Mouse (Mus musculus) hindbrain, embryonic 12.5 days (tissue): ENCODE measurements around the gene Tmem218. TPM values are rescaled to one million over a fixed set of nuclear protein-coding genes. Genes with fewer than 3 reads are reported as not detected.

Source experiments
- ATAC-seq: fragments of 200-750 bp; cut with Nextera tagmentation; 2 replicates; pipeline ENCODE4 v1.8.0; 2017; ENCODE audit warnings: moderate TSS enrichment; ENCODE audit not compliant: low FRiP score
- H3K27ac ChIP-seq: fragments of 300-500 bp; sonication (generic); 2 replicates; pipeline ENCODE4 v1.5.1; 2016; ENCODE audit warnings: mild to moderate bottlenecking
- H3K27me3 ChIP-seq: fragments of 300-500 bp; sonication (generic); 2 replicates; pipeline ENCODE4 v1.6.1; 2016; ENCODE audit warnings: mild to moderate bottlenecking
- H3K36me3 ChIP-seq: fragments of 300-500 bp; sonication (generic); 2 replicates; pipeline ENCODE4 v1.6.1; 2016; ENCODE audit warnings: mild to moderate bottlenecking
- H3K4me1 ChIP-seq: fragments of 300-500 bp; sonication (generic); 2 replicates; pipeline ENCODE4 v1.6.1; 2016
- H3K4me2 ChIP-seq: fragments of 300-500 bp; sonication (generic); replicated peaks from 2 replicates; pipeline ENCODE4 v1.6.1; 2016; ENCODE audit warnings: mild to moderate bottlenecking
- H3K4me3 ChIP-seq: fragments of 300-500 bp; sonication (generic); 2 replicates; pipeline ENCODE4 v1.5.1; 2016; ENCODE audit warnings: mild to moderate bottlenecking
- H3K9ac ChIP-seq: fragments of 300-500 bp; sonication (generic); 2 replicates; pipeline ENCODE4 v1.6.1; 2016; ENCODE audit warnings: mild to moderate bottlenecking, moderate library complexity
- H3K9me3 ChIP-seq: fragments of 300-500 bp; sonication (generic); replicated peaks from 2 replicates; pipeline ENCODE4 v1.6.1; 2016; ENCODE audit warnings: mild to moderate bottlenecking
- WGBS: fragments of 180-500 bp; shearing (Covaris S2); methylation state at CpG from one replicate; pipeline ENCODE4 v1.1.7; 2016; 5-methylcytosine and 5-hydroxymethylcytosine counted together
- polyA plus RNA-seq: library from polyadenylated mRNA; unstranded; fragments of >200 nt; fragmentation: Nextera tagmentation; extraction: Ambion mirVana; gene quantifications from 2 replicates; pipeline ENCODE4 v1.2.1, GENCODE M21; 2016

Tmem218 gene
- polyA plus RNA-seq = 12.7 and 14.1 TPM in 2 replicates

DNA sequence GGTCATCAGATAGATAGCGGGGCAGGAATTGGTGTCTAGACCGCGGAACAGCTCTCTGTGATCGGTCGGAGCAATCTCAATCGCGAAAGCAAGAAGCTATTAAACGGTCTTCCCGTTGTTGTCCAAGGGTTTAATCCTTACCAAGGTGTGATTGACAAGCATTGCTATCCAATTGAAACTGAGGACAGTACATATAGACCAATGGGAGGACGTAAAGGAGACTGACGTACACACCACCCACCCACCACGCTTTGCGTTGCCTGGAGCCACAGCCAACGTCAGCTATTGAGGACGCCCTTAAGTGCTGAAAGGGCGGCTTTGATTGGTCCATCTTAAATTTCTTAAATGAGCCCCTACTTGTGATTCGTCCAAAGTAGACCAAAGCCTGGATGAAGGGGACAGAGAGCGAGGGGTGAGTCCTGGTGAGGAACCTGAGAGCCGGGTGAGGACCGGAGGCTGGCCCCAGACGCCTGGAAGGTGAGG lies at the start of gene Tmem218:
Tmem218 (plus strand) TSS at position 295 of the 483 bp plus-strand sequence.
- peak within 1 kb of the TSS; percentile 69 for H3K9ac ChIP-seq
- H3K36me3 ChIP-seq = no peaks in the 10 kb centered on the region
- under 1% methylated on average over 21 of the region's 21 CpGs for WGBS
- H3K4me1 ChIP-seq = peaks cover 12% of the 10 kb centered on the region
- peak within 1 kb of the TSS; percentile 57 for H3K4me3 ChIP-seq
- peak within 1 kb of the TSS; percentile 90 for H3K27ac ChIP-seq
- H3K27me3 ChIP-seq = no peaks in the 10 kb centered on the region
- peak within 1 kb of the TSS; percentile 58 for H3K4me2 ChIP-seq
- ATAC-seq = peak; percentile 100
- H3K9me3 ChIP-seq = no peaks in the 10 kb centered on the region

DNA sequence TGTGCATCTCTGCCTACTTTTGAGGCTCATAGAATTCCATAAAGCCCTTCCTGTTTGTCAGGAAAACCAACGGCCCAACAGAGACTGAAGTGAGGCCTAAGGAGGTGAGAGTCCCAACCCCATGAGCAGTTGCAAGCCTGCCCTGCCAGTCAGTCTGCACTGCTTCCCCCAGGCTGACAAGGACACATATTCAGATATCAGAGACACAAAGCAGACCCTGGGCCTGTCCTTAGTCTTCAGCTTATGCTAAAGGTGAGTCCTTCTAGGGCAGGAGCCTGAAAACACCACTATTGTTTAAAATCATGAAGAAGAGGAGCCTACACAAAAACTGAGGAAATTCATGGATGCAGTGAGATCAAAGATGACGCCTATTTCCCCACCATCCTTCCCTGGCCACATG lies 47.3 kb upstream of the Tmem218 start:
- WGBS = 85% methylated on average over 2 of the region's 2 CpGs

DNA sequence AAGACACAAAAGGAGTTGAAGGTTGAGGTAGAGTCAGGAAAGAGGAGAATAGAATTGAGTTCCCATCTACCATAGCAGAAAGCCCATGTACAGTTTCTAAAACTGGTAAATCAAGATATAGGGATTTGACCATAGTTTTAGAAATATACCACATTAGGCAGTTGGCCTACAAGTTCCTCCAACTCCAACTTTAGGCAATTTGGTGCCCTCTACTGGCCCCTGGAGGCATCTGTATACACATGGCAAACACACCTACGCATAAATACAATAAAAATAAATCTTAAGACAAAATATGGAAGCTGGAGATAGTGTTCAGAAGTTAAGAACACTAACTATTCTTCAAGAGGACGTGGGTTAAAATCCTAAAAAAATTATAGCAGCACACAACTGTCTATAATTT lies 41.1 kb upstream of the Tmem218 start:
- ATAC-seq = no peak
- WGBS = 69% methylated on average over 2 of the region's 2 CpGs
- no peak overlapping the region for H3K9ac ChIP-seq
- no peak overlapping the region for H3K4me3 ChIP-seq
- H3K27ac ChIP-seq = no peak overlapping the region
- H3K9me3 ChIP-seq = no peaks in the 10 kb centered on the region
- H3K4me1 ChIP-seq = no peaks in the 10 kb centered on the region
- no peaks in the 10 kb centered on the region for H3K36me3 ChIP-seq
- no peaks in the 10 kb centered on the region for H3K27me3 ChIP-seq
- H3K4me2 ChIP-seq = no peak overlapping the region

More for the DNA sequence above, 47.3 kb upstream of the Tmem218 start:
- no peaks in the 10 kb centered on the region for H3K9me3 ChIP-seq
- H3K27ac ChIP-seq = no peak overlapping the region
- H3K4me1 ChIP-seq = no peaks in the 10 kb centered on the region
- H3K9ac ChIP-seq = no peak overlapping the region
- no peaks in the 10 kb centered on the region for H3K27me3 ChIP-seq
- no peak overlapping the region for H3K4me2 ChIP-seq
- ATAC-seq = no peak
- H3K36me3 ChIP-seq = no peaks in the 10 kb centered on the region
- H3K4me3 ChIP-seq = no peak overlapping the region

DNA sequence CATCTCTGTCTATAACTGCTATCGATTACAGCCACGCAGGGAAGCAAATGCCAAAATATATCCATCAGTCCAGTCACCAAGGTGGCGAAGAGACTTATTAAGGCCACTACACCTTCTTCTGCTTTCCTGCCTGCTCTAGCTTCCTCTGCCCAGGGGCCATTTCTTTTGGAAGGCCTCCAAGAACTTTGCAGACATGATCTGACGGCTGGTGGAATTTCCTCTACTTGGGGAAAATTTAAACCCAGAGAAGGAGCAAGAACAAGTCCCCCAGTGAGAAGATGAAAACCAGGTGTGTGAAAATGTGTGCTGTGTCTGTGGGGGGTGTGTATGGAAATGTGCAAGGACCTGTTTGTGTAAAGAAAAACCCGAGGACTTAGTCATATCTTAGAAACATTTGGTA lies 34.6 kb upstream of the Tmem218 start:
- Histone ChIP-seq H3K4me1 (peaks cover 14% of the 10 kb centered on the region), H3K9me3 (no peaks in the 10 kb centered on the region), H3K9ac (no peak overlapping the region), H3K27ac (no peak overlapping the region), H3K4me2 (no peak overlapping the region), H3K36me3 (no peaks in the 10 kb centered on the region), H3K4me3 (no peak overlapping the region), H3K27me3 (peaks cover 6% of the 10 kb centered on the region; the same call in 1 of the 2 replicates)
- WGBS = 62% methylated on average over 5 of the region's 5 CpGs
- no peak for ATAC-seq

DNA sequence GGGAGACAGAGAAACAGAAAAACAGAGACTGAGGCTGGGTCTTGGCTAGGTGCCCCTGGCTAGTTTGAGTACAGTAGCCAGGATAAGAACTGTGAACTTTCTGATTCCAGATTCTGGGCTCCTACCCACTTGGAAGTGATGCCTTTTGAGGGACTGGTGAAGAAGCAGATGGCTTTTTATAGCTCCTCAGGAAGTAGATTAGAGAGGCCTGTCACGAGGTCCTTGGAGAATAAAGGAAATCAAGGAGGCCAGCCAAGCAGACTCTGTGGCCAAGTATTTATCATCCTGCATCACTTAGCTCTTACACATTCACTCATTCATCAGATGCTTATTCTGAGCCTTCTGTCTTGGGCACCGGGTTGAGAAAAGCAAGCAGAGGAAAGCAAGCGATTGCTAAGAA lies 32.0 kb upstream of the Tmem218 start:
- no peak overlapping the region for H3K27ac ChIP-seq
- H3K4me1 ChIP-seq = peaks cover 32% of the 10 kb centered on the region
- ATAC-seq = no peak
- 79% methylated on average over 3 of the region's 3 CpGs for WGBS
- peaks cover 6% of the 10 kb centered on the region; the same call in 1 of the 2 replicates for H3K27me3 ChIP-seq
- no peaks in the 10 kb centered on the region for H3K36me3 ChIP-seq
- H3K4me2 ChIP-seq = no peak overlapping the region
- H3K9me3 ChIP-seq = no peaks in the 10 kb centered on the region
- H3K4me3 ChIP-seq = no peak overlapping the region
- H3K9ac ChIP-seq = no peak overlapping the region

DNA sequence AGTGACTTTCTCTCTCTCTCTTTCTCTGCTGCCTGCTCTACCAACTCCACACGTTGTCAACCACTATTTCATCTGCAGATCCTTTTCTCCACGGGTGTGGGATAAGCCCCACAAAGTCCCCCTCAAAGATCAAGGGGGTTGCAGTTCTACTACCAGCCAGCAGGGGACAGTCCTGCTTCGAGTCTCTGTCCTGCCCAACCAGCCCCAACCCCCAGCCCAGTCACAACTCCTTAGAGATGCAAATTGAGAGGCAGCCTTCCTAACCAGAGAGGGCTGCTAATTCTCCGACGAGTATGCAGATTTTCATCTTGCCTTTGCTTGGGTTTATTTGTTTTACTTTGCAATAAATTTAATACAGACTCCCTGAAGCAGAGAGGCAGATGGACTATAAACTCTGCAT lies 30.9 kb upstream of the Tmem218 start:
- H3K36me3 ChIP-seq = no peaks in the 10 kb centered on the region
- peaks cover 36% of the 10 kb centered on the region for H3K4me1 ChIP-seq
- peak; percentile 66 for ATAC-seq
- H3K9me3 ChIP-seq = no peaks in the 10 kb centered on the region
- H3K27me3 ChIP-seq = peaks cover 6% of the 10 kb centered on the region; the same call in 1 of the 2 replicates
- H3K4me2 ChIP-seq = peak overlapping the region; percentile 15; the same call in 1 of the 2 replicates
- H3K27ac ChIP-seq = 0 out of 2 replicates have a peak overlapping the region, but pooled peaks have one; percentile 48
- WGBS = 0% methylated on average over 5 of the region's 5 CpGs
- no peak overlapping the region for H3K9ac ChIP-seq
- no peak overlapping the region for H3K4me3 ChIP-seq

DNA sequence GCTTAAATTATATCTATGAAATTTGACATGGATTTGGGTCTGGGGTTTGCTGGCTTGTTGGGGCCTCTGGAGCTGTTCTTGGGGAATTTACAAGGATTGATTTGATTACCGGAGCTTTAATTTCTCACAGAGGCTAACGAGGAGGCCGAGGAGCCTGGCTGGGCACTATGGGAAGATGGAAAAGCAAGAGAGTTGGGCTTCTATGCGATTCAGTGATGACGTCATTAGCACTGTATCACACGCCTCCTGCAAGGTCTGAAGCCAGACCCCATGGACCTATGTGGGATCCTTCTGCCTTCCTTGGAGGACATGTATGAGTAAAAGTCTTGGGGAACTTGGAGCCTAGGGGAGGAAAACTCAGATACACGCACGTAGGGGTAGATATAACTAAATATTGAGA lies 30.5 kb upstream of the Tmem218 start:
- 42% methylated on average over 8 of the region's 8 CpGs for WGBS
- H3K9me3 ChIP-seq = no peaks in the 10 kb centered on the region
- H3K36me3 ChIP-seq = no peaks in the 10 kb centered on the region
- H3K9ac ChIP-seq = no peak overlapping the region
- H3K4me3 ChIP-seq = no peak overlapping the region
- H3K27ac ChIP-seq = peak overlapping the region; percentile 48; the same call in 1 of the 2 replicates
- H3K4me2 ChIP-seq = peak overlapping the region; percentile 15; the same call in 1 of the 2 replicates
- H3K4me1 ChIP-seq = peaks cover 36% of the 10 kb centered on the region
- peaks cover 6% of the 10 kb centered on the region; the same call in 1 of the 2 replicates for H3K27me3 ChIP-seq
- peak; percentile 47; the same call in 1 of the 2 replicates for ATAC-seq

DNA sequence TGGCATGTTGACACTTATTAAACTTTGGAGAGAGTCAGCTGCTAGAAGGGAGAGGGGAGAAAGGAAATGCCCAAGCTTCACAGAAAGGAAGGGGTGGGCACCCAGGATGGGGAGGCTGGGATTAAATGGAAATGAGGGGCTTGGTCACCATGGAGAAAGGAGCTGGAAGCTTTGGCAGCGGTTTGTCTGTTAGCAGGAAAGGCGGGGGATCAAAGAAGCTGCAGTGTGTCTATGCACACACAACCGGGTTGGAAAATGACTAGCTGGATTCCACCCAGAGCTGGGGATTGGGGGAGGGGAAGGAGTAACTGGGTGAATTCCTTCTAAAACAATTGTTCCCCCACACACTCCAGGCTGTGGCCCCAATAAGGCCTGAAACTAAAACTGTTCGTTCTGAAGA lies 29.1 kb upstream of the Tmem218 start:
- H3K4me3 ChIP-seq = no peak overlapping the region
- 0 out of 2 replicates have a peak overlapping the region, but pooled peaks have one; percentile 6 for H3K4me2 ChIP-seq
- no peaks in the 10 kb centered on the region for H3K9me3 ChIP-seq
- no peak overlapping the region for H3K9ac ChIP-seq
- peaks cover 32% of the 10 kb centered on the region for H3K4me1 ChIP-seq
- H3K36me3 ChIP-seq = no peaks in the 10 kb centered on the region
- peak; percentile 53 for ATAC-seq
- H3K27me3 ChIP-seq = peaks cover 6% of the 10 kb centered on the region; the same call in 1 of the 2 replicates
- peak overlapping the region; percentile 75 for H3K27ac ChIP-seq
- WGBS = 13% methylated on average over 4 of the region's 4 CpGs

DNA sequence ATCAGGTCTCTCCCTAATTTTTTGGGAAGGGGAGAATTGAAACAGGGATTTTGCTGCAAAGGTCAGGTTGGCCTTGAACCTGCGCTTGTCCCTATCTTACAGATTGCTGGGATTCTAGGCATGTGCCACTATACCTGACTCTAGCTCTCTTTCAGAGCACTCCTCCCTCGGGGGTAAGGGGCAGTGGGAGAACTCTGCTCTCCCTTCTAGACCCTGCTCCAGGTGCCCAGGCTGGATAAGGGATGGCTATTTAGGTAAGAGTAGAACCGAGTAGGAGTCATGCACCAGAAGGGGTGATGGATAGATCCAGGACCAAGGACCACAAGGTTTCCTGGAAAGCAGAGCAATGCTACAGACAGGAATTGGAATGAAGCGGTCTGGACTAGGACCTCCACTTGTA lies 28.4 kb upstream of the Tmem218 start:
- Histone ChIP-seq H3K4me1 (peaks cover 32% of the 10 kb centered on the region), H3K36me3 (no peaks in the 10 kb centered on the region), H3K4me3 (no peak overlapping the region), H3K4me2 (no peak overlapping the region), H3K9ac (no peak overlapping the region), H3K27me3 (peaks cover 6% of the 10 kb centered on the region; the same call in 1 of the 2 replicates), H3K27ac (peak overlapping the region; percentile 75), H3K9me3 (no peaks in the 10 kb centered on the region)
- 85% methylated on average over 4 of the region's 4 CpGs for WGBS
- no peak for ATAC-seq

DNA sequence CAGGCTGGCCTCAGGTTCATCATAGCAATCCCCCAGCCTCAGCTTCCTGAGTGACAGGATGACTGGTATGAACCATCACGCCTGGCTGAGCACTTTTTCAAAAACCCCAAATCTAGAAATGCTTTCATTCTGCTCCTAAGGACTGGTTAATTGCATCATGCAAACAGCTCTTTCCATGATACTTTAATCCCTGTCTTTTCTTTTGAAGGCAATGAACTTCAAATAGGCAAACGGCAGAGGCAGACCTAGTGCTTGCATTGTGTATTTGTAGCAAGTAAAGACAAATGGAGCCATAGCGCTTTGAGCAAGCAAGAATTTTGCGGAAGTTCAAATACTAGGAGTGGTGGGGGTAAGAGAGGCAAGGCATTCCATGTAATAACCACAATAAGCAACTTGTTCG lies 26.4 kb upstream of the Tmem218 start:
- Histone ChIP-seq H3K9me3 (no peaks in the 10 kb centered on the region), H3K27me3 (no peaks in the 10 kb centered on the region), H3K4me1 (peaks cover 32% of the 10 kb centered on the region), H3K4me3 (no peak overlapping the region), H3K9ac (no peak overlapping the region), H3K27ac (no peak overlapping the region), H3K36me3 (no peaks in the 10 kb centered on the region), H3K4me2 (no peak overlapping the region)
- 68% methylated on average over 5 of the region's 5 CpGs for WGBS
- ATAC-seq = no peak

DNA sequence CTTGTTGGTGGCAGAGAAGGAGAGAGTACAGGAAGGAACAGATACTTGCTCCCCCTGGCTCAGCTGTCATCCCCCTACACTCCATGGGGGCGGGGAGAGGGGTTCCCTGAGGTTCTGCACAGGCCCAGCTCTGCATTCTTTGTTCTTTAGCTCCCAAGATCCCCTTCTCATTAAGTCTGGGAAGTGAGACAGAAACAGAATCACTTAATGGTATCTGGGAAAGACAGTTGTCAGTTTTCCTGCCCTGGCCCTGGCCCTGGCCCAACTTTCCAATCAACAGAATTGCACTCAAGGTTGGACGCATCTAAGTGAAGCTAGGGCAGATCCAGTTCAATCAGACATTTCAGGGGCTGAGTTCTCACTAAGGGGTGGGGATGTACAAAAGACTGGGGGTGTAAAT lies 24.8 kb upstream of the Tmem218 start:
- Histone ChIP-seq H3K4me3 (no peak overlapping the region), H3K36me3 (no peaks in the 10 kb centered on the region), H3K4me1 (peaks cover 24% of the 10 kb centered on the region), H3K9ac (no peak overlapping the region), H3K4me2 (no peak overlapping the region), H3K27ac (no peak overlapping the region), H3K9me3 (no peaks in the 10 kb centered on the region), H3K27me3 (no peaks in the 10 kb centered on the region)
- 71% methylated on average over 2 of the region's 2 CpGs for WGBS
- ATAC-seq = no peak

DNA sequence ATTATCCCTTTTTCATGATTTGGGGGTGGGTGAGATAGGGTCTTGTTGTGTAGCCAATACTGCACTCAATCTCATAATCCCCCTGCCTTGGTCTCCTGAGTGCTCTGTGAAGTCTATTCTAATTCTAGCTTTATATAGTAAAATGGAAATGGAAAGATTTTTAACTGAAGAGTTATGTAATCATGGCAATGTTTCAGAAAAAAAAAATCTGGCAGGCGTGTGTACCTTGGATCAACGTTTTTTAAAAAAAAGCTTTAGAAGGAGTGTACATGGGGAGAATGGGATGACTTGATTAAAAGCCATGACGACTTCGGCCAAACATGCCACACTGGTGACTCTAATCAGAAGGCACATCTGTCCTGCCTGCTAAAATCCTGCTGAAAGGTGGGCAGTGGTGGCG lies 20.6 kb upstream of the Tmem218 start:
- Histone ChIP-seq H3K4me2 (no peak overlapping the region), H3K4me3 (no peak overlapping the region), H3K36me3 (no peaks in the 10 kb centered on the region), H3K27me3 (no peaks in the 10 kb centered on the region), H3K9ac (no peak overlapping the region), H3K4me1 (no peaks in the 10 kb centered on the region), H3K27ac (no peak overlapping the region), H3K9me3 (no peaks in the 10 kb centered on the region)
- ATAC-seq = no peak
- 93% methylated on average over 5 of the region's 5 CpGs for WGBS

DNA sequence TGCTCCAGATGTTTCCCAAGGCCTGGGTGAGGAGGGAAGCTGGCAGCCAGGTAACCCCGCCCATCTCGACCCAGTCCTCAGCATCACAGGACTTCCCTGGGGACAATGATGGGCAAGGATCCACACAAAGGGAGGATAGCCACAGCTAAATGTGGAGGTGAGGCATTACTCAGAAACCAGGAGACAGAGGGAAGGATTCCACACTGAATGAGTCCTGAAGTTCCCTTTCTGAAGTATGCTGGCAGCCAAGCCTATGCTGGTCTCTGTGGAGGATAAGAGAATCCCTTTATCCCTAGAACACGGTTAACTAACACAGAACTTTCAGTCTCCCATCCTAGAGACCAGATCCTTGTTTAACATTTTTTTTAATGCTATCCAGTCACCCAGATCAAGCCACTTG lies 20.0 kb upstream of the Tmem218 start:
- Histone ChIP-seq H3K9me3 (no peaks in the 10 kb centered on the region), H3K4me3 (no peak overlapping the region), H3K9ac (no peak overlapping the region), H3K4me1 (no peaks in the 10 kb centered on the region), H3K27me3 (no peaks in the 10 kb centered on the region), H3K36me3 (no peaks in the 10 kb centered on the region), H3K4me2 (no peak overlapping the region), H3K27ac (no peak overlapping the region)
- ATAC-seq = no peak
- whole genome bisulfite sequencing = 92% methylated on average over 3 of the region's 3 CpGs
